Mouse (Mus musculus) MEL (cell line): ENCODE results near the gene Ttc29. TPM values are rescaled to one million over a fixed set of nuclear protein-coding genes. Genes with fewer than 3 reads are reported as not detected.

Experiments
- DNase-seq: peaks from one replicate; pipeline ENCODE4 v3.0.0; 2011; ENCODE audit warnings: low read depth, low spot score
- H3K27ac ChIP-seq: 2 replicates; pipeline ENCODE4 v1.5.1; 2012; ENCODE audit warnings: low read depth, mild to moderate bottlenecking, control low read depth, low read length, moderate library complexity; ENCODE audit not compliant: control insufficient read depth
- H3K27me3 ChIP-seq, 2 experiments: fragments of 150-350 bp in 1 of 2; sonication (generic) in 1 of 2; 2 replicates each; pipeline ENCODE4 v1.6.1; 2012; ENCODE audit warnings: low read length in 2 of 2, mild to moderate bottlenecking in 2 of 2, improper control_type of control experiment in 1 of 2, moderate library complexity in 1 of 2; ENCODE audit not compliant: insufficient read depth in 2 of 2, control insufficient read depth in 1 of 2
- H3K36me3 ChIP-seq, 2 experiments: 2 replicates each; pipeline ENCODE4 v1.6.1; 2012 to 2014; ENCODE audit warnings: low read length in 2 of 2, improper control_type of control experiment in 1 of 2, inconsistent platforms in 1 of 2, mild to moderate bottlenecking in 1 of 2; ENCODE audit not compliant: insufficient read depth in 2 of 2, control insufficient read depth in 1 of 2
- H3K4me1 ChIP-seq, 2 experiments: fragments of 150-350 bp in 1 of 2; sonication (generic) in 1 of 2; 2 replicates each; pipeline ENCODE4 v1.6.1; 2012; ENCODE audit warnings: low read length in 2 of 2, improper control_type of control experiment in 1 of 2, mild to moderate bottlenecking in 1 of 2; ENCODE audit not compliant: insufficient read depth in 2 of 2, control insufficient read depth in 1 of 2
- H3K4me3 ChIP-seq, 2 experiments: fragments of 150-350 bp in 1 of 2; sonication (generic) in 1 of 2; 2 replicates each; pipeline ENCODE4 v1.5.1; 2012; ENCODE audit warnings: low read depth in 2 of 2, low read length in 2 of 2, mild to moderate bottlenecking in 2 of 2, moderate library complexity in 2 of 2, control low read depth in 1 of 2, improper control_type of control experiment in 1 of 2; ENCODE audit not compliant: control insufficient read depth in 1 of 2, insufficient read depth in 1 of 2
- H3K79me2 ChIP-seq: 2 replicates; pipeline ENCODE4 v1.6.1; 2012; ENCODE audit warnings: mild to moderate bottlenecking, low read length, moderate library complexity; ENCODE audit not compliant: control insufficient read depth, poor library complexity, insufficient read depth
- H3K9ac ChIP-seq: 2 replicates; pipeline ENCODE4 v1.6.1; 2012; ENCODE audit warnings: low read depth, mild to moderate bottlenecking, control low read depth, low read length, moderate library complexity; ENCODE audit not compliant: control insufficient read depth, poor library complexity, severe bottlenecking
- H3K9me3 ChIP-seq: fragments of 150-350 bp; sonication (generic); replicated peaks from 2 replicates; pipeline ENCODE4 v1.6.1; 2012; ENCODE audit warnings: mild to moderate bottlenecking, low read length, improper control_type of control experiment, moderate library complexity; ENCODE audit not compliant: insufficient read depth
- CHD2 ChIP-seq: IDR thresholded peaks from 2 replicates; pipeline ENCODE4 v1.6.1; 2011; ENCODE audit warnings: low read length, improper control_type of control experiment
- CTCF ChIP-seq, 3 experiments: IDR thresholded peaks in 2 of 3; conservative IDR thresholded peaks in 1 of 3; 2 replicates each; pipeline ENCODE4 v1.5.1; 2011 to 2012; ENCODE audit warnings: low read length in 3 of 3, low read depth in 2 of 3, mild to moderate bottlenecking in 2 of 3, improper control_type of control experiment in 1 of 3, inconsistent platforms in 1 of 3, mixed read lengths in 1 of 3, moderate library complexity in 1 of 3; ENCODE audit not compliant: control insufficient read depth in 1 of 3, insufficient read depth in 1 of 3, poor library complexity in 1 of 3, severe bottlenecking in 1 of 3
- E2F4 ChIP-seq: IDR thresholded peaks from 2 replicates; pipeline ENCODE4 v1.6.1; 2011; ENCODE audit warnings: low read depth, low read length, improper control_type of control experiment, borderline replicate concordance
- ELF1 ChIP-seq: IDR thresholded peaks from 2 replicates; pipeline ENCODE4 v1.6.1; 2014; ENCODE audit warnings: low read depth, mild to moderate bottlenecking, inconsistent platforms, low read length, improper control_type of control experiment, moderate library complexity
- EP300 ChIP-seq, 2 experiments: IDR thresholded peaks; 2 replicates each; pipeline ENCODE4 v1.6.1; 2011; ENCODE audit warnings: improper control_type of control experiment in 2 of 2, low read length in 2 of 2, low read depth in 1 of 2, mild to moderate bottlenecking in 1 of 2
- GABPA ChIP-seq: IDR thresholded peaks from 2 replicates; pipeline ENCODE4 v1.6.1; 2012; ENCODE audit warnings: low read depth, mild to moderate bottlenecking, inconsistent platforms, low read length, improper control_type of control experiment, moderate library complexity
- MAFK ChIP-seq: IDR thresholded peaks from 2 replicates; pipeline ENCODE4 v1.6.1; 2011; ENCODE audit warnings: low read depth, mild to moderate bottlenecking, low read length, improper control_type of control experiment, borderline replicate concordance
- MAX ChIP-seq: IDR thresholded peaks from 2 replicates; pipeline ENCODE4 v1.6.1; 2011; ENCODE audit warnings: low read length, improper control_type of control experiment
- MAZ ChIP-seq: IDR thresholded peaks from 2 replicates; pipeline ENCODE4 v1.6.1; 2012; ENCODE audit warnings: low read depth, mild to moderate bottlenecking, inconsistent platforms, low read length, improper control_type of control experiment
- MEF2A ChIP-seq: IDR thresholded peaks from 2 replicates; pipeline ENCODE4 v1.6.1; 2014; ENCODE audit warnings: low read depth, mild to moderate bottlenecking, inconsistent platforms, low read length, improper control_type of control experiment; ENCODE audit not compliant: poor library complexity, insufficient replicate concordance, severe bottlenecking; ENCODE audit errors: extremely low read depth
- MXI1 ChIP-seq: IDR thresholded peaks from 2 replicates; pipeline ENCODE4 v1.6.1; 2011; ENCODE audit warnings: mild to moderate bottlenecking, low read depth, low read length, improper control_type of control experiment
- NRF1 ChIP-seq: IDR thresholded peaks from 2 replicates; pipeline ENCODE4 v1.6.1; 2014; ENCODE audit warnings: low read depth, mild to moderate bottlenecking, inconsistent platforms, low read length, improper control_type of control experiment, moderate library complexity; ENCODE audit not compliant: poor library complexity, insufficient read depth, severe bottlenecking
- POLR2AphosphoS5 ChIP-seq: IDR thresholded peaks from 2 replicates; pipeline ENCODE4 v1.6.1; 2012; ENCODE audit warnings: low read depth, borderline replicate concordance, mild to moderate bottlenecking, inconsistent platforms, low read length, moderate library complexity, mixed read lengths
- RAD21 ChIP-seq: IDR thresholded peaks from 2 replicates; pipeline ENCODE4 v1.6.1; 2011; ENCODE audit warnings: mild to moderate bottlenecking, low read depth, low read length, improper control_type of control experiment
- SMC3 ChIP-seq: IDR thresholded peaks from 2 replicates; pipeline ENCODE4 v1.6.1; 2011; ENCODE audit warnings: low read depth, low read length, improper control_type of control experiment
- TAL1 ChIP-seq: IDR thresholded peaks from 2 replicates; pipeline ENCODE4 v1.6.1; 2012; ENCODE audit warnings: mild to moderate bottlenecking, inconsistent platforms, low read length, moderate library complexity, mixed read lengths
- UBTF ChIP-seq: IDR thresholded peaks from 2 replicates; pipeline ENCODE4 v1.6.1; 2012; ENCODE audit warnings: low read depth, mild to moderate bottlenecking, inconsistent platforms, low read length, improper control_type of control experiment, moderate library complexity, borderline replicate concordance; ENCODE audit not compliant: insufficient read depth
- USF2 ChIP-seq, 2 experiments: IDR thresholded peaks; 2 replicates each; pipeline ENCODE4 v1.6.1; 2011 to 2012; ENCODE audit warnings: improper control_type of control experiment in 2 of 2, low read length in 2 of 2, borderline replicate concordance in 1 of 2, inconsistent platforms in 1 of 2, low read depth in 1 of 2, mild to moderate bottlenecking in 1 of 2; ENCODE audit not compliant: insufficient read depth in 1 of 2
- ZC3H11A ChIP-seq: IDR thresholded peaks from 2 replicates; pipeline ENCODE4 v1.6.1; 2012; ENCODE audit warnings: low read depth, mild to moderate bottlenecking, inconsistent platforms, low read length, improper control_type of control experiment
- polyA plus RNA-seq, 2 experiments: library from polyadenylated mRNA; stranded (reverse) in 1 of 2; unstranded in 1 of 2; fragments of >175 nt in 1 of 2; fragments of >200 nt in 1 of 2; gene quantifications; 2 replicates each; pipeline versions ENCODE4 v1.2.1 to v1.2.4; 2012; ENCODE audit warnings: low replicate concordance in 2 of 2, low read depth in 1 of 2; ENCODE audit not compliant: insufficient read length in 2 of 2, insufficient read depth in 1 of 2, missing spikeins in 1 of 2
- total RNA-seq: library from RNA; depleted of rRNA; stranded (reverse); fragments of 300-350 nt; gene quantifications from 2 replicates; pipeline ENCODE4 v1.2.3, GENCODE M21; 2012

Ttc29 gene
- total and polyA plus RNA-seq, 3 experiments: not detected

DNA sequence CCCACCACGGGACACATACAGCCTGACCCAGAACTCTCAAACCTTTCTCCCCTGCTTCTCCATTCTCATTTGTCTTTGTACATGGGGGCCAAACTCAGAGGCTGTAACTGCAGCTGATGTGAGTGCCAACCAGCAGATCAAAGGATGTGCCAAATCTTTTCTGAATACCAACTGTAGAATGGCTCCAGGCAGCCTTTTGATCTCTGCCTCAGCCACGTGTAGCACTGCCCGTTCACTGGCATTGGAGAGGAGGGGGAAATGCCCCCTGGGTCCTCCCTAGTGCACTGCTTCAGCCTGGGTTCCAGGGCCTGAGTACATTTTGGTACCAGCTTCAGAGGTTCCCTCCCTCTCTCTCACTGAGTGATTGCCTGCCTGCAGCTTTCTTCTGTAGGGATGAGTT, 1.5 kb downstream of the Ttc29 start:
- Histone ChIP-seq H3K27me3 (no peaks in the 10 kb centered on the region), H3K9ac (no peak overlapping the region), H3K27ac (no peak overlapping the region), H3K4me3 (no peak overlapping the region), H3K4me1 (0 out of 4 replicates have a peak, but pooled peaks cover 0 to 2% of the 10 kb centered on the region in 2 experiments), H3K79me2 (no peaks in the 10 kb centered on the region), H3K36me3 (no peaks in the 10 kb centered on the region), H3K9me3 (no peaks in the 10 kb centered on the region)
- no peak for TF ChIP-seq RAD21
- TF ChIP-seq E2F4: no peak
- TF ChIP-seq TAL1: no peak
- no peak for TF ChIP-seq USF2 (IDR thresholded peaks at IDR 0.05; ENCODE audit: borderline replicate concordance in 1 of 2, insufficient read depth in 1 of 2, low read depth in 1 of 2, low read length in 2 of 2)
- TF ChIP-seq MAZ: no peak
- TF ChIP-seq MAFK: no peak
- TF ChIP-seq GABPA: no peak
- no peak for TF ChIP-seq POLR2AphosphoS5
- TF ChIP-seq UBTF: no peak
- TF ChIP-seq SMC3: no peak
- no peak for TF ChIP-seq CTCF (IDR thresholded peaks at IDR 0.05 in 2 of 3, conservative IDR thresholded peaks at IDR 0.05 in 1 of 3; ENCODE audit: control insufficient read depth in 1 of 3, insufficient read depth in 1 of 3, low read depth in 2 of 3, low read length in 3 of 3, poor library complexity in 1 of 3, severe bottlenecking in 1 of 3)
- no peak for TF ChIP-seq ZC3H11A
- no peak for TF ChIP-seq MXI1
- no peak for DNase-seq

DNA sequence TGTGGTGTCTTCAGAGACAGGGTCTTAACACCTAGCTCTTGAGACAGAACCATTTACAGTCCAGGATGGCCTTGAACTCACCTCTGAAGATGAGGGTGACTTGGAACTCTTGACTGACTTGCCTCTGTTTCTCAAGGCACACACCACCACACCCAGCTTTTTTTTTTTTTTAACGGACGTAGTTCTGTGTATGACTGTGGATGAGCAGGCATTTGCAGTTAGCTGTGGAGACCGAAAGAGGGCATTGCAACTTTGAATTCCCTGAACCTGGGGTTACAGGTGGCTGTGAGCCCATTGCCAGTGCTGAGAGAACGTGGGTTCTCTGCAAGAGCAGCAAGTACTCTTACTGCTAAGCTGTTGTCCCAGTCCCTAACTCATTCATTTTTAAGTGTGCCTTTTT, 13.0 kb downstream of the Ttc29 start:
- H3K4me3 ChIP-seq: no peak overlapping the region
- no peaks in the 10 kb centered on the region for H3K9me3 ChIP-seq
- no peak for DNase-seq
- H3K36me3 ChIP-seq: no peaks in the 10 kb centered on the region
- no peaks in the 10 kb centered on the region for H3K79me2 ChIP-seq
- H3K9ac ChIP-seq: no peak overlapping the region
- H3K27me3 ChIP-seq: no peaks in the 10 kb centered on the region
- H3K4me1 ChIP-seq: no peaks in the 10 kb centered on the region
- TF ChIP-seq SMC3: no peak
- TF ChIP-seq CTCF (IDR thresholded peaks at IDR 0.05 in 2 of 3, conservative IDR thresholded peaks at IDR 0.05 in 1 of 3; ENCODE audit: control insufficient read depth in 1 of 3, insufficient read depth in 1 of 3, low read depth in 2 of 3, low read length in 3 of 3, poor library complexity in 1 of 3, severe bottlenecking in 1 of 3): no peak
- no peak for TF ChIP-seq CHD2
- TF ChIP-seq POLR2AphosphoS5: no peak
- TF ChIP-seq MAX: no peak
- no peak for TF ChIP-seq MXI1
- TF ChIP-seq GABPA: no peak
- no peak for TF ChIP-seq USF2 (IDR thresholded peaks at IDR 0.05; ENCODE audit: borderline replicate concordance in 1 of 2, insufficient read depth in 1 of 2, low read depth in 1 of 2, low read length in 2 of 2)
- no peak for TF ChIP-seq ELF1
- no peak for TF ChIP-seq EP300 (IDR thresholded peaks at IDR 0.05; ENCODE audit: low read depth in 1 of 2, low read length in 2 of 2)
- TF ChIP-seq MEF2A: no peak
- no peak for TF ChIP-seq NRF1
- TF ChIP-seq RAD21: no peak
- TF ChIP-seq, all 39 proteins: peak for 0
- H3K27ac ChIP-seq: no peak overlapping the region
